Mouse (Mus musculus) hindlimb bud, embryonic 11.5 days (tissue): ENCODE measurements at regions not wholly inside any gene's neighbourhood (a gene's known extent, or its start where the extent isn't known, plus 50 kb on each side); places are given as distances from the start of the nearest gene placed in this dataset.

ENCODE experiments used
- DNase-seq: peaks from one replicate; pipeline ENCODE4 v3.0.0-alpha.2; 2012; ENCODE audit warnings: low read depth, low spot score; ENCODE audit errors: extremely low spot score

GRCm38 (mm10) chr2:173452800-173453199 is 69.6 kb upstream of the 1700021F07Rik start:
- no peak for DNase-seq

- peak; percentile 16 for DNase-seq
Measured at GRCm38 (mm10) chr2:173453569-173454405, 68.6 kb upstream of the 1700021F07Rik start.

GRCm38 (mm10) chr2:173454741-173455140 is 67.6 kb upstream of the 1700021F07Rik start:
- no peak for DNase-seq

GRCm38 (mm10) chr2:173455216-173455615 is 67.2 kb upstream of the 1700021F07Rik start:
- DNase-seq = no peak

GRCm38 (mm10) chr2:173456083-173456482 is 66.3 kb upstream of the 1700021F07Rik start:
- no peak for DNase-seq

- no peak for DNase-seq
Measured at GRCm38 (mm10) chr2:173456924-173457623, 65.3 kb upstream of the 1700021F07Rik start.

GRCm38 (mm10) chr2:173457624-173458320 is 64.6 kb upstream of the 1700021F07Rik start:
- no peak for DNase-seq

- no peak for DNase-seq
Measured at GRCm38 (mm10) chr2:173458861-173459260, 63.5 kb upstream of the 1700021F07Rik start.

- DNase-seq = no peak
Measured at GRCm38 (mm10) chr2:173463313-173463712, 59.1 kb upstream of the 1700021F07Rik start.

- DNase-seq = no peak
Measured at GRCm38 (mm10) chr2:173464562-173464961, 57.8 kb upstream of the 1700021F07Rik start.

GRCm38 (mm10) chr2:173465006-173465620 is 57.3 kb upstream of the 1700021F07Rik start:
- DNase-seq = no peak

- no peak for DNase-seq
Measured at GRCm38 (mm10) chr2:173468136-173468535, 54.2 kb upstream of the 1700021F07Rik start.

- no peak for DNase-seq
Measured at GRCm38 (mm10) chr2:173469756-173470155, 52.6 kb upstream of the 1700021F07Rik start.
